ENCODE assay signal across 13 mouse cellular contexts in genomic region chr19:32255429-32256185, GRCm38 (mm10).
A peak's percentile ranks its signal among the peaks of the same experiment; 100 is the strongest.
DNase-seq lines count a peak whose midpoint lies in the region; ATAC-seq and TF ChIP-seq lines count a peak whose summit lies in the region.
"Had no signal": no experiment of that assay in that cellular context is flagged by ENCODE, and none has a peak within 500 bp of the region (broad histone marks: within the 10 kb centered on the region; RNA-seq: fewer than 3 reads in every experiment).

No protein-coding gene starts in this region.

- in situ Hi-C loops in CH12.LX (cut with MboI; ENCODE audit: low pct_ligation_motif_present, low pct_unique_long_range_greater_than_20kb, low sequenced_read_pairs) = no loop called here

- H3K4me2 ChIP-seq in CH12.LX (ENCODE audit: insufficient read depth, low read depth, poor library complexity, severe bottlenecking) = peak overlapping the region; percentile 37; the same call in 1 of the 2 replicates
- H3K4me2 ChIP-seq in liver, embryonic 13.5 days = no peak overlapping the region
- H3K4me2 ChIP-seq: intestine, embryonic 15.5 days had no signal

- no peaks in the 10 kb centered on the region for H3K36me3 ChIP-seq in kidney, adult 2 months (ENCODE audit: control insufficient read depth, insufficient read depth, low read length)
- no peaks in the 10 kb centered on the region for H3K36me3 ChIP-seq in CH12.LX (replicated peaks in 1 of 2; ENCODE audit: control insufficient read depth in 1 of 2, insufficient read depth in 1 of 2, low read length in 1 of 2)
- no peaks in the 10 kb centered on the region for H3K36me3 ChIP-seq in liver, embryonic 13.5 days
- H3K36me3 ChIP-seq: intestine, embryonic 15.5 days; limb, embryonic 10.5 days had no signal

- no peak for TF ChIP-seq POLR2A in kidney, adult 2 months (IDR thresholded peaks at IDR 0.05; ENCODE audit: low read depth, low read length)
- no peak for TF ChIP-seq POLR2A in CH12.LX (IDR thresholded peaks at IDR 0.05; ENCODE audit: low read depth, low read length)

- H3K27me3 ChIP-seq in kidney, adult 2 months (replicated peaks; ENCODE audit: control insufficient read depth, insufficient read depth, low read length) = no peaks in the 10 kb centered on the region
- H3K27me3 ChIP-seq in CH12.LX (replicated peaks) = no peaks in the 10 kb centered on the region
- no peaks in the 10 kb centered on the region for H3K27me3 ChIP-seq in liver, embryonic 13.5 days
- H3K27me3 ChIP-seq: intestine, embryonic 15.5 days had no signal

- H3K27ac ChIP-seq in kidney, adult 2 months (ENCODE audit: insufficient read depth, low read depth, low read length) = peak overlapping the region; percentile 93
- peak overlapping the region; percentile 6; the same call in 1 of the 2 replicates for H3K27ac ChIP-seq in CH12.LX (ENCODE audit: insufficient read depth, low read depth)
- H3K27ac ChIP-seq in liver, embryonic 13.5 days = peak overlapping the region; percentile 79
- H3K27ac ChIP-seq: intestine, embryonic 15.5 days; limb, embryonic 10.5 days had no signal

- peak overlapping the region; percentile 24 for H3K9ac ChIP-seq in CH12.LX (ENCODE audit: insufficient read depth, low read depth)
- H3K9ac ChIP-seq in liver, embryonic 13.5 days = 0 out of 2 replicates have a peak overlapping the region, but pooled peaks have one; percentile 20
- H3K9ac ChIP-seq: intestine, embryonic 15.5 days had no signal

- no peak for TF ChIP-seq RAD21 in CH12.LX (IDR thresholded peaks at IDR 0.05; ENCODE audit: low read depth, low read length)

- no peaks in the 10 kb centered on the region for H3K79me2 ChIP-seq in CH12.LX (replicated peaks; ENCODE audit: control insufficient read depth, extremely low read depth, insufficient read depth, poor library complexity, severe bottlenecking)

- TF ChIP-seq CTCF in kidney, adult 2 months (conservative IDR thresholded peaks at IDR 0.05; ENCODE audit: insufficient read depth, insufficient read length, low read depth, low read length) = no peak
- TF ChIP-seq CTCF in CH12.LX (conservative IDR thresholded peaks at IDR 0.05 in 1 of 2, IDR thresholded peaks at IDR 0.05 in 1 of 2; ENCODE audit: low read depth in 2 of 2, low read length in 2 of 2) = no peak

- no peak for ATAC-seq in liver, embryonic 13.5 days (ENCODE audit: low read depth)
- ATAC-seq: intestine, embryonic 15.5 days had no signal

- H3K9me3 ChIP-seq in CH12.LX (replicated peaks; ENCODE audit: low read length) = no peaks in the 10 kb centered on the region
- no peaks in the 10 kb centered on the region for H3K9me3 ChIP-seq in liver, embryonic 13.5 days (replicated peaks)
- H3K9me3 ChIP-seq: intestine, embryonic 15.5 days; limb, embryonic 10.5 days had no signal

- dilution Hi-C loops in CH12.LX (cut with MboI; ENCODE audit: extremely low pct_ligation_motif_present, extremely low pct_unique_long_range_greater_than_20kb, low sequenced_read_pairs) = no loop called here

- H3K4me1 ChIP-seq in kidney, adult 2 months (ENCODE audit: control insufficient read depth, insufficient read depth, low read length) = peaks cover 25% of the 10 kb centered on the region
- peaks cover 21 to 84% of the 10 kb centered on the region in 2 experiments for H3K4me1 ChIP-seq in CH12.LX (ENCODE audit: control insufficient read depth in 1 of 2, insufficient read depth in 2 of 2)
- peaks cover 73% of the 10 kb centered on the region for H3K4me1 ChIP-seq in liver, embryonic 13.5 days (replicated peaks)

- no peak for DNase-seq in kidney, adult 2 months
- DNase-seq in kidney, postnatal 10 days = no peak
- DNase-seq in CH12.LX (ENCODE audit: extremely low read depth) = no peak
- DNase-seq in ZHBTc4 (ENCODE audit: low read depth, low spot score) = peak; percentile 87
- no peak for DNase-seq in liver, embryonic 13.5 days
- DNase-seq in layer of hippocampus, postnatal 14 days (ENCODE audit: low spot score in 2 of 2) = no peak
- no peak for DNase-seq in adipocyte (ENCODE audit: low spot score)
- no peak for DNase-seq in layer of hippocampus, postnatal 10 days (ENCODE audit: low spot score in 2 of 2)
- DNase-seq: cerebellum, postnatal 14 days; gastrocnemius, postnatal 36 days; thymus, adult 2 months had no signal

- 57% methylated on average over 6 of the region's 6 CpGs for whole genome bisulfite sequencing in kidney, adult 2 months
- WGBS in liver, embryonic 13.5 days (ENCODE audit: insufficient replicate concordance) = 37% methylated on average over 6 of the region's 6 CpGs

- no peak overlapping the region for H3K4me3 ChIP-seq in kidney, adult 2 months (ENCODE audit: insufficient read depth, low read depth, low read length)
- no peak overlapping the region for H3K4me3 ChIP-seq in CH12.LX (replicated peaks in 1 of 3; ENCODE audit: low read depth in 2 of 3, low read length in 2 of 3, poor library complexity in 1 of 3)
- no peak overlapping the region for H3K4me3 ChIP-seq in liver, embryonic 13.5 days (replicated peaks)
- H3K4me3 ChIP-seq: intestine, embryonic 15.5 days; limb, embryonic 10.5 days had no signal

- no peak for TF ChIP-seq EP300 in CH12.LX (IDR thresholded peaks at IDR 0.05; ENCODE audit: low read length)

TF ChIP-seq in CH12.LX, 34 proteins besides CTCF, POLR2A, EP300 and RAD21:
- no peak for TF ChIP-seq TCF12 (IDR thresholded peaks at IDR 0.05; ENCODE audit: low read depth, low read length)
- no peak for TF ChIP-seq BHLHE40 (IDR thresholded peaks at IDR 0.05; ENCODE audit: low read depth, low read length)
- no peak for TF ChIP-seq POLR2AphosphoS2 (IDR thresholded peaks at IDR 0.05; ENCODE audit: low read depth, low read length)

Comparison
In these comparisons a context has a peak if more than half of its experiments do, and no peak if none do; other contexts are left out.
1. H3K27ac ChIP-seq: peak in every context shown above with its lines; median percentile 93 in kidney, adult 2 months; 79 in liver, embryonic 13.5 days; 6 in CH12.LX.